Mouse (Mus musculus) cerebellum, adult 9-11 months (tissue): ENCODE data around the gene Tbc1d10c.

Experiments used
- DNase-seq: peaks from one replicate; pipeline ENCODE4 v3.0.0; 2022

The Tbc1d10c gene

DNA sequence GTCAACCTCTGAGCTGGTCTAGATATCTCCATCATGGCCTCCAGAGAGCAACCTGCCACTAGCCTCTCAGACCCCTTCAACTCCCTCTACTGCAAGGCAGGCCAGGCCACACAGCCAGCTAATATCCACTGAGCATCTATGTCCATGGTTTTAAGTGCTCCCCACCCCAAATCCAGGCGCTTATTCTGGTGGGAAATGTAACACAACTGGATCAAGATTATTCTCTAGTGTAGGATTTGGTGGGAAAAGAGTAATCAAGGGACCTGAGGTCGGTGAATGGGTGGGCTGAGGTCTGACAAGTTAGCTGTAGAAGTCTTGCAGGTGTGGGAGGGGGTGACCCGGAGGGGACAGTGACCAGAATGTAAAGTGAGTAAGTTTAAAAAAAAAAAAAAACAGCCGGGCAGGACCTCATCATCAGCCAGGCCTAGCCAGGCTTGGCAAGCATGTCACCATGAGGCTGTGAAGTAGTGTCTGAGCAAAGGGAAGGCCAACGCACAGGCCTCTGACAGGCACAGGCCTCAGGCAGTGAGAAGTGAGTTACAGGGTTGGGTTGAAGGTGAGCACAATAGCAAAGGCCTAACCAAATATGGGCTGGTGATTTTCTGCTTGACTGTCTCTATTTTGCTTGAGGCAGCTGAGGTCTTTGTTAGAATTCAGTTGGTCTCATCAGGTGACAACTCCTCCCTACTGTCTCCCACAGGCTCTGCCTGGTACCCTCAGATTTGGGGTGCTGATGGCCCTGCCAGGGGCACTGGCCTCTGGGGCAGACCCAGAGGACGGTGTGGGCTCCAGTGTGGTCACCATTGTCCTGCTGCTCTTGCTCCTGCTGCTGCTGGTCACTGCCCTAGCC lies 35.6 kb downstream of the Tbc1d10c start:
- DNase-seq: peak; percentile 36

DNA sequence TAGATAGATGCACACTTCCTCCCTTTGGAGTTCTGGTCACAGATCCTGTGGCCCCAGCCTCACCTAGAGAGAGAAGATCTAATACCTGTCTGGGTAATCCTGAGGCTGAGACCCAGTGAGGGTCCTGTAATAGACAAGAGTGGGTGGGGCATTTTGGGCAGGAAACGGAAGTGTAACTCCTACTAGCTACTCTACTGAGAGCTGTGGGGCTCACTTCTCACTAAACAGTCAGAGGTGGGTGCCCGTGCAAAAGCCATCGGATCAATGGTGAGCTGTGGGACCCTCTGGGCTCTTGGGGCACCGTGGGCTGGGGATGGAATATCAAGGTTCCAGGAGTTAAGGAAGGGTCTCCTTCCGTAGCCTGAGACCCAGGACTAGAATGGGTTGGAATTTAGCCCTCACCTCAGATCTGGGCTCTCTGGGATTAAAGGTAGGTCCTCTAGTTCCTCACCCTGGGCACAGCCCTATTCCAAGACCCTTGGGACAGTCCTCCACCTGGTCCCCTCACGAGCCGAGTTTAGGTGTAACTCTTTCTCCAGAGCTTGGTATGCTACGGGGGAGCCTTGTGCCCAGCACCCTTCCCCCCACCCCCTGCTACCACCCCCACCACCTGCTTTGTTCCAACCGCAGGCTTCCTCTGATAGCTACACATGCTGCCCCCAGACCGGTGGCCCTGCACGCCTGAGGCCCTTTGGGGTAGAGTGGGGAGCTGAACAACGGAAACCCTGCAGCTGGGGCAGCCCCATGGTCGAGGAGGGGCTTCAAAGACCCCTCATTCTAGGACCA lies 36.5 kb downstream of the Tbc1d10c start:
- peak; percentile 40 for DNase-seq

DNA sequence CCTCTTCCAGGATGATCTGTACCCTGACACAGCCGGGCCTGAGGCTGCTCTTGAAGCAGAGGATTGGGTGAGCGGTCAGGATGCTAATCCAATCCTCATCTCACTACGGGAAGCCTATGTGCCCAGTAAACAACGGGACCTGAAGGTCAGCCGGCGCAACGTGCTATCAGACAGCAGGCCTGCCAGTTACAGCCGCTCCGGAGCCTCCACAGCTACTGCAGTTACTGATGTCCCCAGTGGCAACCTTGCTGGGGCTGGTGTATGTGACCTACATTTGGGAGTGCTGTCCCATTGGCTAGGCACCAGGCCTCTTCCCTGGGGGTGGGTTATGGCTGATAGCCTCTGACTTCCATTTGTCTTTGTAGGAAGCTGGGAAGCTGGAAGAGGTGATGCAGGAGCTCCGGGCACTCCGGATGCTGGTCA lies 37.8 kb downstream of the Tbc1d10c start, which contains the start of gene Ptprcap:
TSS of gene Ptprcap (plus strand) at position 373 of the 423 bp plus-strand sequence.
- DNase-seq: peak; percentile 87

DNA sequence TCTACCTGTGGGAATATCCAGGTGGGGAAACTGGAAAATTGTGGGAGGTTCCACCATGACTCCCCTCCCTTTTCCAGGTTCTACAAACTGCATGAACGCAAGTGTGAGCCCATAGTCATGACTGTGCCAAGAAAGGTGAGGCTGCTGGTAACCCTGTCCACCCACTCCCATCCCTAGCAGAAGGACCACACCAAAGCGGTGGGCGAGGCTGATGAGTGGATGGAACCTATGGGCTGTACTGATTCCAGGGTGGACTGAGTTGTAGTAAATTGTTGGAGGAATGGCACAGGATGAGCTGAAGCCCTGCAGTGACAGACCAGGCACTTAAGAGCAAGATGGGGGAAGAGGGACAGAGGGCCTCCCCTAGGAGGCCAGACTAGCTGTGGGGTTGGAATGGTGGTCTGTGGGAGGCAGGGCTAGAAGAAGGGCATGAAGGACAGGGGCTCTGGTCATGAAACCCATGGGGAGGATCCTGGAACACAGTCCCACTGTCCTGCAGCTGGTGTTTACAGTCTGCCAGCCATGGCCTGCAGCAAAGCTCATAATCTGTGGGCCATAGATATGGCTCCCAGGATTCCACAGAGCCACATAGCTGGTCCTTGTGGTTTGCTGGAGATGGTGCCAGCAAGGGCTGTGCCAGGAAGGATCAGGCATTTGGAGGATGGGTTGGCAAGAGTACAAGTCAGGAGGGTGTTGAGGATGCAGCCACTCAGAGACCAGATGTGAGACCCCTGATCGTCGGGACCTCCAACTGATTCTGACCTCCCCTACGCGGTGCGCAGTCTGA lies 38.4 kb downstream of the Tbc1d10c start:
- DNase-seq: peak; percentile 56

DNA sequence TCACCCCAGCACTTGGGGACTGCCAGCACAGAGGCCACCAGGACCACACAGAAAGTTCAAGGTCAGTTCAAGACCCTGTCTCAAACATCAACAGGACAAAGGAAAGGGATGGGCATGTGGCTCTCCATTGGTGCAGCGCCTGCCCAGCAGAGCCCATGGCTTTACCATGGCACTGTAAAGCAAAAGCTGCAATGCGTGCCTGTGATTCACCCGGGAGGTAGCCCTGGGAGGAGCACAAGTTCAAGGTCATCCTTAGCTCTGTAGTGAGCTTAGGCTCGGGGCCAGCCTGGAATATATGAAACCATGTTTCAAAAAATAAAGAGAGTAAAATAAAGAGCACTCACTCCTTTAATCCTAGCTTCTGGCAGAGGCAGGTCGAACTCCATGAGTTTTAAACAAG lies 39.2 kb downstream of the Tbc1d10c start:
- peak; percentile 47 for DNase-seq

DNA sequence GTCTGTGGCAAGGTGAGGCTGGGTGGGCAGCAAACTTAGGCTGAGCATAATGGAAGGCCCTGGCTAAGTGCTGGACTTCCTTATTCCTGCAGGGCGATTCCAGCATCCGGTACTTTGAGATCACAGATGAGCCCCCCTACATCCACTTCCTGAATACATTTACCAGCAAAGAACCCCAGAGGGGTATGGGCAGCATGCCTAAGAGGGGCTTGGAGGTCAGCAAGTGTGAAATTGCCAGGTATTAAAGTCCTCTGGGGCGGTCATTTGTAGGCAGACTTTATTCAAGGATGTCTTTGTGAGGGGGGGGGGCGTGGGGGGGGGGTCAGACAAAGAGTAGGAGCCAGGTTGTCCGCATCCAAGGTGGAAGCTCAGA lies 39.6 kb downstream of the Tbc1d10c start:
- DNase-seq: no peak

DNA sequence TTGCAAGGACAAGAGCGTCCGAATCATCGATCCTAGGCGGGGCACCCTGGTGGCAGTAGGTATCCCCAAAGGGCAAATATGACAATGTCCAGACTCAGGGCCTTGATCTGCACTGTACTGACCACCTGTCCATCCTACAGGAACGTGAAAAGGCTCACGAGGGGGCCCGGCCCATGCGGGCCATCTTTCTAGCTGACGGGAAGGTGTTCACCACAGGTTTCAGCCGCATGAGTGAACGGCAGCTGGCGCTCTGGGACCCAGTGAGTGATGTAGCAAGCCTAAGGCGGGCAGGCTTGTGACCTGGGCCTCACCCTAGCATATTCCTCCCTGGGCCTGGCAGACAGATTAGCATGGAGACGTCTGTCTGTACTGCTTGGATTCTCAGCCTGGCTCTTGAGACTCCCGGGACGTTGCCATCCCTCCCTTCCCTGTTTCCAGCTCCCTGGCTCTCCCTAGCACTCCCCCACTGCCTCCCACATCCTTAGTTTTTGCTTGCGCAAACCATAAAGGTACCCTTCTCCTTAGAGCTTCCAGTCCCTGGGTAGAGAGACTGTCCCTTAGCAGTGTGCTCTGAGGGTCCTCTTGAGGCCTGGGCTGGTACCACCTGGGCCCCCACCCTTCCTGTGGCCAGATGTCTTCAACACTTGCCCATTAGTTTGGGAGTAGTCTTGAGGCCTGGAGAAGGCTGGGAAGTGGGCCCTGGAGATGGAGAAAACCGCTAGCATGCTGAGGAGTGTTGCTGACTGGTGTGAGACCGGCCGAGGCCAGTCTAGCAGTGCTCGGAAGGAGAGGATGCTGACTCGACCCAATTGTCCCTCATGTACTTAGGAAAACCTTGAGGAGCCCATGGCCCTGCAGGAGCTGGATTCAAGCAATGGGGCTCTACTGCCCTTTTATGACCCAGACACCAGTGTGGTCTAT lies 40.3 kb downstream of the Tbc1d10c start:
- DNase-seq: no peak

DNA sequence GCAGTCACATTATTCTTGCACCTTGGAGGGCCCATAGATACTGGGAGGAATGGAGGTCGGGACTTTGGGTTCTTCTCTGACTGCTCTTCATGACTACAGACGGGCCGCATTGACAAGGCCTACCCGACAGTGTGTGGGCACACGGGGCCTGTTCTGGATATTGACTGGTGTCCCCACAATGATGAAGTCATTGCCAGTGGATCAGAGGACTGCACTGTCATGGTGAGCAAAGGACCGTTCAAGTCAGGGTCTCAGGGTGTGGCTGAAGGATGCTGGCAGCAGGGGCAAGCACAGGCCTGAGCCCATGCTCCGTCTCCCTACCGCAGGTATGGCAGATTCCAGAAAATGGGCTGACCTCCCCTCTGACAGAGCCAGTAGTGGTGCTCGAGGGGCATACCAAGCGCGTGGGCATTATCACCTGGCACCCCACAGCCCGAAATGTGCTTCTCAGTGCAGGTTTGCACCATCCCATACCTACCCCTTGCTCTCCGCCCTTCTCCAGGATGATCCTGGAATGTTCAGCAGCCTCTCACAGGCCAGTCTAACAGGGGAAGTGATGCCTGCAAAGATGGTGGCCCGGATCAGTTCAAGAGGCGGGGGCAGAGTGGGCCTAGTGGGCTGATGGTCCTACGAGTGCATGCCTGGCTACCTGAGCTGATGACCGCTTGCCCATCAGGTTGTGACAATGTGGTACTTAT lies 41.2 kb downstream of the Tbc1d10c start:
- peak; percentile 56 for DNase-seq

DNA sequence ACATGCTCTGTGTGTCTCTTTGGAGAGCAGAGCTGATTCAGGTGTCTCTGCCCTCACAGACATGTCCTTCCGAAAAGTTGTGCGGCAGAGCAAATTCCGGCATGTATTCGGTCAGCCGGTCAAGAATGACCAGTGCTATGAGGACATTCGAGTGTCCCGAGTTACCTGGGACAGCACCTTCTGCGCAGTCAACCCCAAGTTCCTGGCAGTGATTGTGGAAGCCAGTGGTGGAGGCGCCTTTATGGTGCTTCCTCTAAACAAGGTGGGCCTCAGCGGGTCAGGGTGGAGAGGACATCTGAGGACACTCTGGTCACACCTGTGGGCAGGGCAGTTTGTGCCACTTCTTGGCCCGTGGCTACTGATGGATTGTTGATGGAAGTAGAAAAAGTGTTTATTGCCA lies 41.8 kb downstream of the Tbc1d10c start:
- peak; percentile 53 for DNase-seq

DNA sequence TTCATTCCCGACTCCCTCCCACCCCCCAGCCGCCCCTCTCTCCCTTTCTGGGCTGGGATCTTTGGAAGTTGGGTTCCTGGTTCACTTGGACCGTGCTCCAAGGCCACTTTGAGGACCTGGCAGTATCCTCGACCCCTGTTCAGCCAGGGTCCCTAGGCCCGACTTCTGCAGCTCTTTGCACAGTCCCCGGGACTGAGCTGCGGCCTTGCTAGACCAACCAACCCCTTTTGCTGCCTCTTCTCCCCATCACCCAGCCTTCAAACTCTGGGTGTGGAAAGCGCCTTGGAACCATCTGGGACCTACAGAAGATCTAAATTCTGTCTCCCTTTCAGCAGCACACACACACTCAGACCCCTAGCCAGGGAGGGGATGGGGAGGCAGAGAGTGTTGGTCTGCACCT lies 42.3 kb downstream of the Tbc1d10c start:
- DNase-seq: no peak

DNA sequence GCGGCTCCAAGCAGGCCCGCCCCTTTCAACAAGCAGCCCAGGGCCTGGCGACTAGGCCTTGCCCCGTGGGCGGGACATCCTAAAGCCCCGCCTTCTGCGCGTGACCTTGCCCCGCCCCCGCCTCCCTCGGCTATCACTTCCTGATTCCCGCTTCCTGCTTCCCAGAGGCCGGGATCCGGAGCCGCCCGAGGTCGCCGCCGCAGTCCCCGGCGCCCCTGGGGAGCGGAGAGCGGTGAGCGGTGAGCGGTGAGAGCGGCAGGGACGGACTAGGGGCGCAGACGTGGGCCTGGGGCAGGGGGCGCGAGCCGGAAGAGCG lies 42.6 kb downstream of the Tbc1d10c start, which contains the start of gene Coro1b:
TSS of gene Coro1b (plus strand) at position 129 of the 316 bp plus-strand sequence.
- peak; percentile 96 for DNase-seq

DNA sequence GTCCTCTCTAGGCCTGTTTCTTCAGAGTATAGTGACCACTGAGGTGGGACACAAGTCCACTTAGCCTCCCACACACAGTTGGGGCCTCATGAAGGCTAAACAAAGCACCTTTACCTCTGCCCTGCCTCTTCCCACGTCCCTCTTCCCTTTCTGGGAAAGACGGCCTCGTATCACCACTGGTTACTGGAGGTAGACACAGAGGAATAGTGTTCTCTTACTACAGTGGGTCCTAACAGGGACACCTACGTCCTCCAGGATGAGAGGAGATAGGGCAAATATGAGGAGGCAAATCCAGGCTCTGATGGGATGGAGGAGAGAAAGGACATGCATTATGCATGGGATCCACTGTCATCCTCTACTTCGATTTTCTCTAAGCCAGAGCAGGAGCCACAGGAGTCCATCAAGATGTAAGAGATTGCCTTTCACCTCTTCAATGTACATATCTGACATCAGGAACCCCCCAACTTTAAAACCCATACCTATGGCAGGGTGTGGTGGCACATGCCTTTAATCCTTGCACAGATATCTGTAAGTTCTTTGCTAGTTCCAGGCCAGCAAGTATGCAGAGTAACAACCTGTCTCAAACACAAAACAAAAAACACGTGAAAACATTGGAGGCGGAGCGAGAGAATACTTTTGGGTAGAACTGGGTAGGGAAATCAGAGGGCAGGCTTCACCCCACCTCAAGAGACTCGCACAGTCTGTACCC lies 43.1 kb downstream of the Tbc1d10c start:
- DNase-seq: peak; percentile 52

DNA sequence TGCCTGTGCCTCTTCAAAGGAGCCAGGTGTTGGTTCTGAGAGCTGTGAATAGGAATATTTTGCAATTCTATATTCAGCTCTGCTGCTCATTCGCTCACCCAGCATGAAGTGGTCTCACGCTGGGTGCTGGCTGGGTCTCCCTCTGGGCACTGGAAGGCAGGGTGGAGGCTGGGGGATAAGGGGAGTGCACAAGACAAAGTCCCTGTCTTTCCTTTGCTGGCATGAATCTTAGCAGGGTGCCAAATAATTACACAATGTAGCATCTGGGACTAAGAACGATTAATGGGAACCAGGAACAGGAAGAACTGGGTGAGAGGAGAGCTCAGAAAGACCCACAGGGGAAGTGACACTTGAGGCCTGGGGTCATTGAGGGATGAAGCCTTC lies 44.1 kb downstream of the Tbc1d10c start:
- DNase-seq: peak; percentile 55

DNA sequence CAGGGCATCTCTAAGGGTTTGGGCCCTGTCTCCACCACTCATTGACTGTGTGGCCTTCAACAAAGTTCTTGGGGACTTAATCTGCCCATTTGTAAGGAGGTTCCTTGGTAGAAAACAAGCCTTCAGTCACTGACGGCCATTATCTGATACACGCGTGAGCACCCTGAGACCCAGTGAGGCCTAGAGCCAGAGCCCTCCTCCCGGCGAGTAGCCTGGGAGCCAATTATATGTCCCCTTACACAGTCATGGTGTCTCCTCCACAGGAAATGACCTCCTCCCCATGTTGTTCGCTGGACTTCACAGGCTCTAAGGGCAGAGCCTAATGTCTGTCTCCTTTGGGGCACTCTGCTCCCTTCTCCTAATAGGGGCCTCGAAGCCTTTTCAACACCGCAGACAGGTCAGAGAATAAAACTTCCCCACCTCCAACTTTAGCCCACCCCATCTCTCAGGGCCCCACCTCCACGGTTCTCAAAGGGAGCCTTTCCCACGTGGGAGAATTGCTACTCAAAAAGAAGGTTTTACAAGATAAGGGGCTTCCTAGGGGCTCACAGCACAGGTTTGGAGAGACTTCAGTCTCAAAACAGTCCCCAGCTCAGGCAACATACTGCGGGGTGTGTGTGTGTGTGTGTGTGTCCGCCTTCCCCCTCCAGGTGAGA lies 44.6 kb downstream of the Tbc1d10c start:
- peak; percentile 42 for DNase-seq

DNA sequence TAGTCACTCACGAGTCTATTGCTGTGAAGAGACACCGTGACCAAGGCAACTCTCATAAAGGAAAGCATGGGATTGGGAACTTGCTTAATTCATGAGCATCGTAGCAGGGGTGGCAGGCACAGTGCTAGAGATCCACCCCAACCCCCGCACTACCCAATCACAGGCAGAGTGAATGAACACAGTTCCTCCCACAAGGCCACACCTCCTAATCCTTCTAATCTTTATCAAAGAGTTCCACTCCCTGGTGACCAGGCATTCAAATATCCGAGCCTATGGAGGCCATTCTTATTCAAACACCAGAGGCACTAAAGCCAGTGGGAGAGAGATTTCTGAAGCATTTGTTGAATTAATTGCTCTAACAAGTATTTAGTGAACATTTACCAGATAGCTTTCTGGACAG lies 45.1 kb downstream of the Tbc1d10c start:
- no peak for DNase-seq

DNA sequence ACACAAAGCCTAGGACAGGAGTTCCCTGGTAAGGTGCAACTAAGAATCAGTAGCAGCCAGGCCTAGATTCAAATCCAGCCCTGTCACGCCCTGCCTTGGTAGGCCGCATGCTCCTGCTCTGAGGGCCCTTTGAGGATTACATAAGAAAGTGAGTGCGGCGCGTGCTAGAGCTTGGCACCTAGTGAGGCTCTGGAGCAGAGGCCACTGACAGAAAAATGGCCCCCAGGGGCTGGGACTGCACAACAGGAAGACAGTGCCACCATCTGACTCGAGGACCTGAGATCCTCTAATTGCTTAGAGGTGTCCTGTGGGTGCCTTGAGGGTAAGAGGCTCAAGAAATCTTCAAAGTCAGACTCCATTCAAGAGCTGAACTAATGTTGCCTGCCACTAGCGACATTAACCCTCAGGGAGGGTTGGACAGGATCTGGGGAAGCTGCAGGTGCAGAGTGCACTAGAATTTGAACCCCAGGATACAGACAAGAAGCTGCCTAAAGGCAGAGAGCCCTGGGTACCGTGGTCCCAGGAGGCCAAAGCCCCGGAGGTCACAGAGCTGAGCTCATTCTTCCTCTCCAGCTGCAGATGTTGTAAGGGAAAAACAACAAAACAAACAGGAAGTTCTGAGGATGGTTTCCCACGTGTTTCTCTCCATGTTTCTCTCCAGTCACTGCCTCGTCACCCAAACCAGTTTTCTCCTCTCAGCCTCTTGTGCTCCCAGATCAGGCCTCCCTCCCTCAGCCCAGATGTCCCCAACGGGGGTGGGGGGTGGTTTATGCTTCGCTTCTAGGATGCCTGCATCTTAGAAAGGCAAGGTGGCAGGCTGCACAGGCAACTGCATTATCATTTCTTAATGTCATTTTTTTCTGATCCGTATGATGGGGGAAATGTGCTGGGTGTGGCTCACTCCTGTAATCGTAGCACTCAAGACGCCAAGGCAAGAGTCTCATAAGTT lies 46.3 kb downstream of the Tbc1d10c start:
- DNase-seq: no peak

DNA sequence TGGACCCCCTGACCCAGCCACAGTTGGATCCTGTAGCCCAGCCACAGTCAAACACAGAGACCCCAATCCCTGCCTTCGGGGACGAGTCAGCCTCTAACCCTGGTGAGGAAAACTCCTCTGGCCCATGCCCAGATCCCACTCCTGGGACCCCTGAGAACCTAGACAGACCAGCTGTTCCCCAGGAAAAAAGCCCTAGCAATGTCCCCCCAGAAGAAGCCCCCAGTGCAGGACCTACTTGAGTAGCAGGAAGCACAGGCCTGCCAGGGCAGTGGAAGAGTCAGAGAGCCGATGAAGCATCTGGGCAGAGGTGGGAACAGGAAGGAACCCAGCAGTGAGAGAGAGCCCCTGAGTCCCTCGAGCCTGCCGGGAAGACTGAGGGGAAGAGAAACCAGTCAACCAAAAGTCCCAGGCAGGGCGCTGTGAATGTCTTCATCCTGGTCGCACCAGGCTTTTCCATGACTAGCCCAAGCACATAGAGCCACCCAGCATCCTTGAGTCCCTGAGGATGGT lies 47.3 kb downstream of the Tbc1d10c start, which contains the start of gene Cabp4:
TSS of gene Cabp4 (minus strand) at position 275 of the 510 bp plus-strand sequence.
- no peak for DNase-seq

DNA sequence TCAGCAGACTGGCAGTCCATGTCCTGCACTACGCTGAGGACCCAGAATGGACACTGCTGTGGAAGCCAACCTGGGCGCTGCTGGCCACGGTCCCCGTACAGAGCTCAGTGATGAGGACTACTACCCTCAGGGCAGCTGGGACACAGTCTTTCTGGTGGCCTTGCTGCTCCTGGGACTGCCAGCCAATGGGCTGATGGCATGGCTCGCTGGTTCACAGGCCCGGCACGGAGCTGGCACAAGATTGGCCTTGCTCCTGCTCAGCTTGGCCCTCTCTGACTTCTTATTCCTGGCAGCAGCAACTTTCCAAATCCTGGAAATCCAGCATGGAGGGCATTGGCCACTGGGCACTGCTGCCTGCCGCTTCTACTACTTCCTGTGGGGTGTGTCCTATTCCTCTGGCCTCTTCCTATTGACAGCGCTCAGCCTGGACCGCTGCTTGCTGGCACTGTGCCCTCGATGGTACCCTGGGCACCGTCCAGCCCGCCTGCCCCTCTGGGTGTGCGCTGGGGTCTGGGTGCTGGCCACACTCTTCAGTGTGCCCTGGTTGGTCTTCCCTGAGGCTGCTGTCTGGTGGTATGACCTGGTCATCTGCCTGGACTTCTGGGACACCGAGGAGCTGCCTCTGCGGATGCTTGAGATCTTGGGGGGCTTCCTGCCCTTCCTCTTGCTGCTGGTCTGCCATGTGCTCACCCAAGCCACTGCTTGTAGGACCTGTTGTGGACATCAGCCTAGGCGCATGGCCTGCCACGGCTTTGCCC lies 48.5 kb downstream of the Tbc1d10c start:
- peak; percentile 46 for DNase-seq
